Mouse (Mus musculus): ENCODE results near the gene Pml. TPM values are rescaled to one million over a fixed set of nuclear protein-coding genes. Genes with fewer than 3 reads are reported as not detected.

The Pml gene
- polyA plus RNA-seq, 2 experiments from 2014 or later = 33.7 to 49.3 TPM

- no peak for ATAC-seq
These were observed 48.3 kb downstream of the Pml start for GRCm38 (mm10) chr9:58201091-58201842.

GRCm38 (mm10) chr9:58200270-58201090 lies 49.1 kb downstream of the Pml start:
- no peak for ATAC-seq

GRCm38 (mm10) chr9:58199381-58200269 lies 50.0 kb downstream of the Pml start:
- no peak for ATAC-seq

- ATAC-seq = no peak
These were observed 50.7 kb downstream of the Pml start for GRCm38 (mm10) chr9:58198801-58199371.

- no peak for ATAC-seq
These were observed 51.5 kb downstream of the Pml start for GRCm38 (mm10) chr9:58197781-58198701.

GRCm38 (mm10) chr9:58196610-58197567 lies 52.7 kb downstream of the Pml start:
- ATAC-seq = no peak

GRCm38 (mm10) chr9:58196141-58196540 lies 53.4 kb downstream of the Pml start:
- ATAC-seq = no peak

- ATAC-seq = no peak
These were observed 53.9 kb downstream of the Pml start for GRCm38 (mm10) chr9:58195671-58196070.

GRCm38 (mm10) chr9:58194222-58194621 lies 55.4 kb downstream of the Pml start:
- no peak for ATAC-seq

- ATAC-seq = no peak
These were observed 65.1 kb downstream of the Pml start for GRCm38 (mm10) chr9:58184456-58184855.

GRCm38 (mm10) chr9:58179390-58179789 lies 70.2 kb downstream of the Pml start:
- ATAC-seq = no peak

- ATAC-seq = no peak
These were observed 72.4 kb downstream of the Pml start for GRCm38 (mm10) chr9:58177165-58177564.

- no peak for ATAC-seq
These were observed 73.7 kb downstream of the Pml start for GRCm38 (mm10) chr9:58175745-58176487.

- ATAC-seq = no peak
These were observed 74.8 kb downstream of the Pml start for GRCm38 (mm10) chr9:58174818-58175251.

GRCm38 (mm10) chr9:58172863-58173262 lies 76.7 kb downstream of the Pml start:
- no peak for ATAC-seq

GRCm38 (mm10) chr9:58169426-58169825 lies 80.2 kb downstream of the Pml start:
- no peak for ATAC-seq

- ATAC-seq = no peak
These were observed 80.7 kb downstream of the Pml start for GRCm38 (mm10) chr9:58168880-58169279.

All from activated CD4-positive, CD25-positive, alpha-beta regulatory T cell, adult 4 months (primary cell).